Mouse (Mus musculus) megakaryocyte, embryonic 14.5 days (primary cell): Measurements from ENCODE around the gene Epha10. TPM values are rescaled to one million over a fixed set of nuclear protein-coding genes. Genes with fewer than 3 reads are reported as not detected.

Source experiments
- H3K27me3 ChIP-seq: replicated peaks from 2 replicates; pipeline ENCODE3; 2012; ENCODE audit warnings: inconsistent platforms
- H3K36me3 ChIP-seq: replicated peaks from 2 replicates; pipeline ENCODE3; 2012; ENCODE audit warnings: low read length, inconsistent platforms, mixed read lengths
- H3K4me1 ChIP-seq: 2 replicates; pipeline ENCODE4 v1.6.1; 2012; ENCODE audit warnings: inconsistent platforms
- H3K4me3 ChIP-seq: replicated peaks from 2 replicates; pipeline ENCODE3; 2012; ENCODE audit warnings: moderate library complexity, mild to moderate bottlenecking, inconsistent platforms
- H3K9me3 ChIP-seq: 2 replicates; pipeline ENCODE4 v1.6.1; 2012; ENCODE audit warnings: inconsistent platforms
- FLI1 ChIP-seq: IDR thresholded peaks from 2 replicates; pipeline ENCODE4 v1.6.1; 2012; ENCODE audit warnings: low read length, inconsistent platforms, mixed read lengths
- GATA1 ChIP-seq: IDR thresholded peaks from 3 replicates; pipeline ENCODE4 v1.6.1; 2012; ENCODE audit warnings: mixed read lengths, low read length, inconsistent platforms, borderline replicate concordance
- polyA plus RNA-seq: library from polyadenylated mRNA; stranded (reverse); fragments of >175 nt; gene quantifications from 2 replicates; pipeline ENCODE4 v1.2.3, GENCODE M21; 2012; ENCODE audit warnings: low replicate concordance; ENCODE audit not compliant: insufficient read depth

Epha10 gene
- polyA plus RNA-seq, 1 experiment = not detected

- H3K4me3 ChIP-seq = no peak overlapping the region
- H3K36me3 ChIP-seq = peaks cover 57% of the 10 kb centered on the region
- peaks cover 17% of the 10 kb centered on the region for H3K27me3 ChIP-seq
- TF ChIP-seq FLI1 (no peak), GATA1 (no peak)
- H3K4me1 ChIP-seq = peaks cover 26% of the 10 kb centered on the region
- no peaks in the 10 kb centered on the region; the same call in 1 of the 2 replicates for H3K9me3 ChIP-seq
Observed at GRCm38 (mm10) chr4:124856294-124856693, 24.4 kb upstream of the Epha10 start.

GRCm38 (mm10) chr4:124858370-124858769, 22.3 kb upstream of the Epha10 start:
- H3K9me3 ChIP-seq = peaks cover 9% of the 10 kb centered on the region
- H3K4me3 ChIP-seq = no peak overlapping the region
- no peak for TF ChIP-seq GATA1
- TF ChIP-seq FLI1 = no peak
- H3K27me3 ChIP-seq = peaks cover 37% of the 10 kb centered on the region
- peaks cover 41% of the 10 kb centered on the region for H3K36me3 ChIP-seq
- H3K4me1 ChIP-seq = peaks cover 16% of the 10 kb centered on the region

GRCm38 (mm10) chr4:124860446-124860845, 20.3 kb upstream of the Epha10 start:
- Histone ChIP-seq H3K4me1 (peaks cover 12% of the 10 kb centered on the region), H3K4me3 (no peak overlapping the region), H3K9me3 (peaks cover 17% of the 10 kb centered on the region), H3K27me3 (peaks cover 47% of the 10 kb centered on the region), H3K36me3 (peaks cover 20% of the 10 kb centered on the region)
- no peak for TF ChIP-seq GATA1
- no peak for TF ChIP-seq FLI1

GRCm38 (mm10) chr4:124861283-124862188, 19.2 kb upstream of the Epha10 start, which contains the start of gene Maneal:
Gene Maneal (minus strand): TSS chr4:124862171.
- H3K36me3 ChIP-seq = peaks cover 9% of the 10 kb centered on the region
- peaks cover 50% of the 10 kb centered on the region for H3K27me3 ChIP-seq
- peaks cover 12% of the 10 kb centered on the region for H3K4me1 ChIP-seq
- TF ChIP-seq GATA1 (no peak), FLI1 (no peak)
- peaks cover 17% of the 10 kb centered on the region for H3K9me3 ChIP-seq
- peak within 1 kb of the TSS; percentile 73 for H3K4me3 ChIP-seq

GRCm38 (mm10) chr4:124872719-124873118, 8.0 kb upstream of the Epha10 start:
- H3K36me3 ChIP-seq = no peaks in the 10 kb centered on the region
- peaks cover 11% of the 10 kb centered on the region for H3K27me3 ChIP-seq
- peaks cover 38% of the 10 kb centered on the region for H3K9me3 ChIP-seq
- TF ChIP-seq GATA1 (no peak), FLI1 (no peak)
- no peak overlapping the region for H3K4me3 ChIP-seq
- no peaks in the 10 kb centered on the region for H3K4me1 ChIP-seq

- peaks cover 18% of the 10 kb centered on the region for H3K4me1 ChIP-seq
- peaks cover 76% of the 10 kb centered on the region for H3K27me3 ChIP-seq
- no peak for TF ChIP-seq GATA1
- no peak for TF ChIP-seq FLI1
- peak overlapping the region; percentile 79 for H3K4me3 ChIP-seq
- H3K36me3 ChIP-seq = no peaks in the 10 kb centered on the region
- H3K9me3 ChIP-seq = peaks cover 13% of the 10 kb centered on the region
Observed at GRCm38 (mm10) chr4:124881341-124881908, 726 bp downstream of the Epha10 start.

GRCm38 (mm10) chr4:124882151-124882729, 1.5 kb downstream of the Epha10 start:
- H3K4me3 ChIP-seq = no peak overlapping the region
- no peaks in the 10 kb centered on the region for H3K36me3 ChIP-seq
- no peak for TF ChIP-seq GATA1
- H3K27me3 ChIP-seq = peaks cover 80% of the 10 kb centered on the region
- H3K4me1 ChIP-seq = peaks cover 18% of the 10 kb centered on the region
- peaks cover 13% of the 10 kb centered on the region for H3K9me3 ChIP-seq

GRCm38 (mm10) chr4:124888702-124889101, 8.0 kb downstream of the Epha10 start:
- no peak for TF ChIP-seq FLI1
- TF ChIP-seq GATA1 = no peak
- no peak overlapping the region for H3K4me3 ChIP-seq
- H3K27me3 ChIP-seq = peaks cover 78% of the 10 kb centered on the region
- peaks cover 4% of the 10 kb centered on the region; the same call in 1 of the 2 replicates for H3K9me3 ChIP-seq
- no peaks in the 10 kb centered on the region for H3K36me3 ChIP-seq
- no peaks in the 10 kb centered on the region; the same call in 1 of the 2 replicates for H3K4me1 ChIP-seq

GRCm38 (mm10) chr4:124889935-124890334, 9.2 kb downstream of the Epha10 start:
- H3K27me3 ChIP-seq = peaks cover 82% of the 10 kb centered on the region
- H3K4me1 ChIP-seq = peaks cover 9% of the 10 kb centered on the region
- peaks cover 4% of the 10 kb centered on the region; the same call in 1 of the 2 replicates for H3K9me3 ChIP-seq
- H3K4me3 ChIP-seq = no peak overlapping the region
- H3K36me3 ChIP-seq = no peaks in the 10 kb centered on the region
- no peak for TF ChIP-seq GATA1
- no peak for TF ChIP-seq FLI1
